Mouse (Mus musculus): ENCODE measurements around the gene Mfsd10. TPM values are rescaled to one million over a fixed set of nuclear protein-coding genes. Genes with fewer than 3 reads are reported as not detected.

The Mfsd10 gene
- polyA plus RNA-seq, 1 experiment, result 62.3 TPM

DNA sequence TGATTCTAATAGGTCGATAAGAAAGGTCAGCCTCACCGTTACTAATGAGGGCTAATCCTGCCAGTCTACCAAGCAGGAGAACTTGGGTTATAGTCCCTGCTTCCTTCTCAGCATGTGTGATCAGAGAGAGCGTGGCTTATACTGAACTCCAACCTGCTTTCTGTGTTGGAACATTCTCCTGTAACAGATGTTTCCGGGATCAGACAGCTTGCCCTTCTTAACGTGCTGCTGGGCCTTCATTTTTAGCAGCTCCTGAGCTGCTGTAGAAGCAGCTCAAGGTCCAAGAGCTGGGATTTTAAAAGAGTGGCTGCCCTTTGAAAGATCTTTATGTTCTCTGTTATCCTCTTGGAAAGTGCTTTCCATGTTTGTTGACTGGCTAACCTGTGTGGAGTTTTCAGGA, 51.8 kb downstream of the Mfsd10 start:
- Histone ChIP-seq H3K4me3 (ENCODE audit: insufficient read depth, low read length) (no peak overlapping the region), H3K27ac (ENCODE audit: insufficient read depth, low read length) (no peak overlapping the region), H3K4me1 (ENCODE audit: control insufficient read depth, insufficient read depth, low read length) (peaks cover 6% of the 10 kb centered on the region)
- TF ChIP-seq CTCF (IDR thresholded peaks at IDR 0.05; ENCODE audit: borderline replicate concordance, insufficient read depth, low read length) (no peak), POLR2A (IDR thresholded peaks at IDR 0.05; ENCODE audit: low read depth, low read length) (no peak)

Other genes with a start within 250 kb of the Mfsd10 start
- gene Tnip2, start 123.2 kb downstream of the Mfsd10 start, polyA plus RNA-seq (2011; ENCODE audit: insufficient read length, low read depth, missing spikeins), result 12.5 and 13.9 TPM in 2 replicates
- gene Sh3bp2, start 111.4 kb downstream of the Mfsd10 start, polyA plus RNA-seq (2011; ENCODE audit: insufficient read length, low read depth, missing spikeins), result 5.4 and 7.1 TPM in 2 replicates
- gene Add1, start 63.5 kb downstream of the Mfsd10 start, polyA plus RNA-seq (2011; ENCODE audit: insufficient read length, low read depth, missing spikeins), result 189 and 191 TPM in 2 replicates
- 41.0 and 45.7 TPM in 2 replicates for gene Nop14, start 22.9 kb upstream of the Mfsd10 start, polyA plus RNA-seq (2011; ENCODE audit: insufficient read length, low read depth, missing spikeins)
- gene Grk4, start 23.2 kb upstream of the Mfsd10 start, polyA plus RNA-seq (2011; ENCODE audit: insufficient read length, low read depth, missing spikeins), result 3.3 and 4.0 TPM in 2 replicates
- gene Htt, start 124.5 kb upstream of the Mfsd10 start, polyA plus RNA-seq (2011; ENCODE audit: insufficient read length, low read depth, missing spikeins), result 30.9 and 31.4 TPM in 2 replicates